Mouse (Mus musculus) ovary, adult 2 months (tissue): ENCODE data around the gene Kif9. TPM values are rescaled to one million over a fixed set of nuclear protein-coding genes. Genes with fewer than 3 reads are reported as not detected.

Experiments
- polyA plus RNA-seq: library from polyadenylated mRNA; depleted of rRNA; stranded (reverse); fragments of >200 nt; gene quantifications from 2 replicates; pipeline ENCODE4 v1.2.3, GENCODE M21; 2012; rRNA removed

The Kif9 gene
- polyA plus RNA-seq, result 5.3 and 7.4 TPM in 2 replicates

GRCm38 (mm10) chr9:110476124-110477091, at the start of gene Kif9, which contains the start of gene Klhl18:
Kif9 (plus strand) TSS chr9:110476958.
Klhl18 (minus strand) TSS chr9:110476694.

GRCm38 (mm10) chr9:110532538-110533291, 56.0 kb downstream of the Kif9 start, which contains the start of gene Setd2:
Setd2 (plus strand) TSS chr9:110532597.

Other genes with a start within 250 kb of the Kif9 start
- gene Cspg5, start 233.2 kb upstream of the Kif9 start, polyA plus RNA-seq, result 3.7 and 3.8 TPM in 2 replicates
- gene Elp6, start 171.8 kb upstream of the Kif9 start, polyA plus RNA-seq, result 15.0 and 20.7 TPM in 2 replicates
- 123 and 146 TPM in 2 replicates for gene Scap, start 143.7 kb upstream of the Kif9 start, polyA plus RNA-seq
- 38.1 and 46.1 TPM in 2 replicates for gene Ptpn23, start 68.7 kb upstream of the Kif9 start, polyA plus RNA-seq
- not detected in 2 replicates for gene Ngp, start 57.2 kb upstream of the Kif9 start, polyA plus RNA-seq
- gene Klhl18, start 264 bp upstream of the Kif9 start, polyA plus RNA-seq, result 14.7 and 20.0 TPM in 2 replicates
- 37.7 and 65.6 TPM in 2 replicates for gene Setd2, start 55.6 kb downstream of the Kif9 start, polyA plus RNA-seq
- 45.3 and 49.3 TPM in 2 replicates for gene Nradd, start 147.5 kb downstream of the Kif9 start, polyA plus RNA-seq
- gene Nbeal2, start 177.2 kb downstream of the Kif9 start, polyA plus RNA-seq, result 31.1 and 34.4 TPM in 2 replicates
- 76.4 and 111 TPM in 2 replicates for gene Ccdc12, start 179.5 kb downstream of the Kif9 start, polyA plus RNA-seq